Mouse (Mus musculus): ENCODE data around the gene Lrrc40.

The Lrrc40 gene

DNA sequence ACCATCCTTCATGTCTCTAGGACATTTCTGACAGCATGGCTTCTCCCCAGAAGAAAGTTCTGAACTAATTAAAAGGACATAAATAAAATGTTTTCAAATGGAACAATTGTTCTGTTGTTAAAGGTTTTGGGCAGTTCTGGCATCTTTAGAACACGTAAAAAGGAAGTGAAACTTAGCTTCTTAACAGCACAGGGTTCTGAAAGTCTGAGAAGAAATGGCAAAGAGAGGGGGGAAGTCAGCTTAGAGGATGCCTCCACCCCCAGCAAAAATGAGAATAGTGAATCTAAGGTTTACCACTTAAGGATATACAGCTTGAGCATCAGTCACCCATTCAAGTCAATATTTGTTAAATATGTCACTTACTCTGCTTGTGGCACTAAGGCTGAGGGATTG, 40.9 kb downstream of the Lrrc40 start:
- in situ Hi-C loops (cut with MboI, MseI): no loop called here

DNA sequence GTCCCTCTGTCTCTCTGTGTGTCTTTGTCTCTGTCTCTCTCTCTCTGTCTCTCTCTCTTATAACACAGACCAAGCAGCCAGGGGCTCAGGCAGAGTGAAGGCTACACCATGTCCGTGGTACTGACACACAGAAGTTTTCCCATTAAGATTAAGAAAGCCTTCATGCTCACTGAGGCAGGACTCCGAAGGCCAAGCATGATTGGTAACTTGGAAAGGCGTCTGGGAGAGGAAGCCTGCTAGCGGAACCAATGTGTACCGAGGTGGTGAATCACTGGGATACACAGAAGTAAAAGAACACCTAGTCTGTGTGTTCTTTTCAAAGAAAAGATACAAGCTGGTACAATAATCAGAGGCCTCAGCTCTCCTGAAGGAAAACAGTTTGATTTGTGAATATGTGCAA, 41.4 kb downstream of the Lrrc40 start:
- in situ Hi-C loops (cut with MboI, MseI): no loop called here

DNA sequence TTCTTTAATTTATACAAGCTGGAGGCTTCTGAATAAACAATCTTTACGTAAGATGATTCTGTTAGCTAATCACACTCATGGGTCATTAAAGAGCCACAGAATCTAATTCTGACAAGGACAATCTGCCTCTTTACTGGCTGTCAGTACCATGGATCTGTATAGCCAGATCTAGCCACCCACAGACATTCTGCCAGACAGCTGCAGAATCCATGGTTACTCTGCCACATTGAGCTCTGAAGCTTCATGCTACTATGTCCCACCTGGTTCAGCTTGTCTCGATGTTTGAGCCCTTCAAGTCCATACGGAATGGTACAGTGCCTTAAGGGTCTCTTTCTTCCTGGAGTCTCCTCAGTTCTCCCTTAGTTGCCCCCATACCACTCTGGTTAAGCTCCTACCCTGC, 55.1 kb downstream of the Lrrc40 start:
- in situ Hi-C loops (cut with MboI, MseI): no loop called here

DNA sequence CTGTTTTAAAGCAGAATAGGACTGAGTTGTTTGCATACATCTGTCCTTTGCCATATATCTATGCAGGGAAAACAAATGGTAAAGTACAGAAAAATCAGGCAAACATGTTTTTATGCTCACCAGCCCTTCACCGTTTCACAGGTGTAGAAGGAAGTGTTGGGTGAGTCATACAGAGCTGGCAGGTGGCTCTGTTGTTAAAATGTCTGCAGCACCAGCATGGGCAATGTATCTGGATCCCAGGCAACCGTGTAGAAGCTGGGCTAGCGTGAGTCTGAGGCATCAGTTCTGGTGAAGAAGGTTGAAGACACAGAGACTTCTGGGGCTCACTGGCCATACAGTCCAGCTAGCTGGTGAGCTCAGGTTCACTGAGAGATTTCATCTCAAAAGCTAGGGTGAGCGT, 57.5 kb downstream of the Lrrc40 start:
- in situ Hi-C loops (cut with MboI, MseI): no loop called here

DNA sequence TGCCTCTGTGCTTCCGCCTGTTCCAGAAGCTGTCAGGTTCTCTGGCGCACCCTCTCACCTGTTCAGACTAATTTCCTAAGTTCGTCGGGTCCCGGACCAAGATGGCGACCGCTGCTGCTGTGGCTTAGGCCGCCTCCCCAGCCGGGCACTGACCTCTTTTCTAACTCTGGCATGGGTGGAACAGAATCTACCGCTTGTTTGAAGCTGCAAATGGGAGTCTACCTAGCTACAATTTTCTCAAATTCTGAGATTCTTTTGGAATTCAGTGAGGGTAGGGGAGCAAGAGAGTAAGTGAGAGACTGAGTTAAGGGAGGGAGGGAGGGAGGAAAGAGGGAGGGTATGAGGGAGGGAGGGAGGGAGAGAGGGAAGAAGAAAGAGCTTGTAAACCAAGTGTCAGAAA, 65.6 kb downstream of the Lrrc40 start:
- in situ Hi-C loops (cut with MboI, MseI): loop anchor here (10.0 kb wide), 1 partner anchor 1407 kb away; no protein-coding TSS in a partner anchor

DNA sequence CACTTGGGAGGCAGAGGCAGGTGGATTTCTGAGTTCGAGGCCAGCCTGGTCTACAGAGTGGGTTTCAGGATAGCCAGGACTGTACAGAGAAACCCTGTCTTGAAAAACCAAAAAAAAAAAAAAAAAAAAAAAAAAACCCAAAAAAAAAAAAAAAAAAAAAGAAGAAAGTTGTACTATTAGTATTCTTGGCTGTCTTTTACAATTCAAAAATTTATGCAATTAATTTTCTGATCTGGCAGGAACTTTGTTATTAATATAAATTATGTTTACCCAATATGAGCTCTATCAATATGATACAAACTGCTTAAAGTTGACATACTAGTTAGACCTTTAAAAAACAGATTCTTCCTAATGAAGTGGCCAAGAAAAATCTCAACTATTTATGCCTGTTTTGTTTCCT, 66.1 kb downstream of the Lrrc40 start:
- in situ Hi-C loops (cut with MboI, MseI): loop anchor here (10.0 kb wide), 1 partner anchor 1408 kb away; no protein-coding TSS in a partner anchor

DNA sequence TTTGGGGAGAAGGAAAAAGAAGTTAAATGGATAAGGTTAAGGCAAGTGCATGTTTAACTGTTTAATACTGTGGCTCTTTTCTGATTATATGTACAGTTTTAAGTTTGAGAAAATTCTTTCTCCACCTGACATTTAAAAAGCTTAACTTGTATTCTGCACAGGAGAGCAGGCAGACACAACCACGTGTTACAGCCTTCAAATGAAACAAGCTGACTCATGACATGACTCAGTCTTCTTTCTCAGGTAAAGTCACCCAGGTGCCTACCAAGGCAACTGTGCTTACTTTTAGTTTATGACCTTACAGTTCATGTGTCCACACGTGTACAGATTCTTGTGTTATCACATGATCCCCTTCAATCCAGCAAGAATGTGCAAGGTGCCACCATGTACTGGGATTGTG, 67.0 kb downstream of the Lrrc40 start:
- in situ Hi-C loops (cut with MboI, MseI): loop anchor here (10.0 kb wide), 1 partner anchor 1409 kb away; no protein-coding TSS in a partner anchor

DNA sequence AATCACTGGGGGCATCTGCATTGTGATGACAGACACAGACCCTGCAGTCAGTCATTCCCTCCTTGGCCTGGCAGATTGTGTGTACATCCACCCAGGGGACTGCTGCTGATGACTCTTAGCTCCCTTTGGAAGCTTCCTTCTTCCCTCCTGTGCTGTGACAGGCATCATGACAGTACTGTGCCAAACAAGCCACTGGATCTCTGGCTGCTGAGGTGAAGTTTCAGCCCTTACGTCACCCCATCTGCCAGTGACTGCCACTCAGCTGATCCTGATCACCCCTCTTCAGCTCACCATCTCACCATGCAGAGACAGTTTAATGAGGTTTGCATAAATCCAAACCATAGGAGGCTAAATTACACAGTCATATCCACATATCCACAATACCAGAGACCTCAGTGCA, 68.8 kb downstream of the Lrrc40 start:
- in situ Hi-C loops (cut with MboI, MseI): loop anchor here (10.0 kb wide), 1 partner anchor 1410 kb away; no protein-coding TSS in a partner anchor
